Mouse (Mus musculus) spleen, adult 2 months (tissue): ENCODE data around the gene Tpm1.

Experiments
- CTCF ChIP-seq: fragments of 200-500 bp; IDR thresholded peaks from 2 replicates; pipeline ENCODE4 v1.5.1; 2011; ENCODE audit warnings: mild to moderate bottlenecking, inconsistent platforms; ENCODE audit not compliant: insufficient read depth, insufficient read length, insufficient replicate concordance; ENCODE audit errors: extremely low read depth
- POLR2A ChIP-seq: fragments of 200-500 bp; IDR thresholded peaks from 2 replicates; pipeline ENCODE4 v1.6.1; 2011; ENCODE audit warnings: low read depth, low read length, inconsistent platforms

- no peak for TF ChIP-seq CTCF
- no peak for TF ChIP-seq POLR2A
Observed at GRCm38 (mm10) chr9:67066616-67067015, 17.4 kb upstream of the Tpm1 start.
